Mouse (Mus musculus) limb, embryonic 14.5 days (tissue): ENCODE measurements around the gene Cxcl16. TPM values are rescaled to one million over a fixed set of nuclear protein-coding genes. Genes with fewer than 3 reads are reported as not detected.
A peak's percentile ranks its signal among the peaks of the same experiment; 100 is the strongest.

Source experiments
- ATAC-seq: fragments of 200-750 bp; cut with Nextera tagmentation; 2 replicates; pipeline ENCODE4 v1.8.0; 2017; ENCODE audit warnings: low read depth, moderate number of reproducible peaks, moderate TSS enrichment; ENCODE audit not compliant: low FRiP score
- DNase-seq: peaks from one replicate; pipeline ENCODE4 v3.0.0-alpha.2; 2015; ENCODE audit warnings: low spot score
- H3K27ac ChIP-seq: fragments of 300-500 bp; sonication (generic); replicated peaks from 2 replicates; pipeline ENCODE4 v1.5.1; 2014; ENCODE audit warnings: low read depth, mild to moderate bottlenecking, low read length, moderate library complexity, mixed read lengths
- H3K27me3 ChIP-seq: fragments of 300-500 bp; sonication (generic); 2 replicates; pipeline ENCODE4 v1.6.1; 2014; ENCODE audit warnings: low read length, mixed read lengths; ENCODE audit not compliant: control insufficient read depth, insufficient read depth
- H3K36me3 ChIP-seq: fragments of 300-500 bp; sonication (generic); 2 replicates; pipeline ENCODE4 v1.6.1; 2014; ENCODE audit warnings: mild to moderate bottlenecking, low read length, moderate library complexity, mixed read lengths; ENCODE audit not compliant: control insufficient read depth, insufficient read depth
- H3K4me1 ChIP-seq: fragments of 300-500 bp; sonication (generic); 2 replicates; pipeline ENCODE4 v1.6.1; 2014; ENCODE audit warnings: antibody characterized with exemption, low read length, mixed read lengths; ENCODE audit not compliant: control insufficient read depth, insufficient read depth
- H3K4me2 ChIP-seq: fragments of 300-500 bp; sonication (generic); replicated peaks from 2 replicates; pipeline ENCODE4 v1.6.1; 2014; ENCODE audit warnings: low read depth, mild to moderate bottlenecking, low read length, moderate library complexity; ENCODE audit not compliant: severe bottlenecking
- H3K4me3 ChIP-seq: fragments of 300-500 bp; sonication (generic); replicated peaks from 2 replicates; pipeline ENCODE4 v1.5.1; 2014; ENCODE audit warnings: low read length
- H3K9ac ChIP-seq: fragments of 300-500 bp; sonication (generic); 2 replicates; pipeline ENCODE4 v1.6.1; 2014; ENCODE audit warnings: mild to moderate bottlenecking, low read depth, low read length, moderate library complexity; ENCODE audit not compliant: severe bottlenecking
- H3K9me3 ChIP-seq: fragments of 300-500 bp; sonication (generic); 2 replicates; pipeline ENCODE4 v1.6.1; 2016; ENCODE audit warnings: low read length; ENCODE audit not compliant: control insufficient read depth
- POLR2A ChIP-seq: fragments of 200-500 bp; IDR thresholded peaks from 2 replicates; pipeline ENCODE4 v1.8.0; 2012; ENCODE audit warnings: inconsistent platforms, mild to moderate bottlenecking, moderate library complexity, borderline replicate concordance; ENCODE audit not compliant: insufficient read depth, insufficient read length; ENCODE audit errors: extremely low read depth
- WGBS: fragments of 180-500 bp; shearing (Covaris S2); extraction: QIAGEN DNeasy Blood & Tissue Kit; methylation state at CpG from one replicate; pipeline ENCODE4 v1.1.7; 2014; 5-methylcytosine and 5-hydroxymethylcytosine counted together
- polyA plus RNA-seq, 2 experiments: library from polyadenylated mRNA; depleted of rRNA in 1 of 2; stranded (reverse) in 1 of 2; unstranded in 1 of 2; fragments of >200 nt; fragmentation: Nextera tagmentation in 1 of 2; extraction: Ambion mirVana in 1 of 2; gene quantifications; 2 replicates each; pipeline versions ENCODE4 v1.2.1 to v1.2.3; 2012 to 2014

The Cxcl16 gene
- polyA plus RNA-seq (2012; rRNA removed) (4.4 and 5.9 TPM in 2 replicates), polyA plus RNA-seq (2014; fragmentation: Nextera tagmentation; extraction: Ambion mirVana) (4.3 and 6.3 TPM in 2 replicates)

- Histone ChIP-seq H3K9ac (peak within 1 kb of the TSS; percentile 67), H3K27ac (no peak within 1 kb of the TSS), H3K4me1 (peaks cover 5% of the 10 kb centered on the region; the same call in 1 of the 2 replicates), H3K27me3 (peaks cover 17% of the 10 kb centered on the region), H3K36me3 (no peaks in the 10 kb centered on the region), H3K4me3 (peak within 1 kb of the TSS; percentile 56), H3K9me3 (no peaks in the 10 kb centered on the region), H3K4me2 (peak within 1 kb of the TSS; percentile 92)
- DNase-seq (no peak), ATAC-seq (no peak)
- WGBS, result 3% methylated on average over 30 of the region's 30 CpGs
- no peak for TF ChIP-seq POLR2A
Observed at GRCm38 (mm10) chr11:70459601-70460101, at the start of gene Cxcl16. Gene Cxcl16 (minus strand): TSS chr11:70459984.

GRCm38 (mm10) chr11:70506962-70507515 is 47.3 kb upstream of the Cxcl16 start:
- 68% methylated on average over 7 of the region's 7 CpGs for WGBS
- H3K4me3 ChIP-seq, result no peak overlapping the region
- no peak for TF ChIP-seq POLR2A

GRCm38 (mm10) chr11:70506385-70506784 is 46.6 kb upstream of the Cxcl16 start:
- no peak overlapping the region for H3K4me3 ChIP-seq
- H3K4me1 ChIP-seq, result no peaks in the 10 kb centered on the region; the same call in 1 of the 2 replicates
- no peak overlapping the region for H3K27ac ChIP-seq
- DNase-seq, result peak; percentile 73
- ATAC-seq, result no peak
- no peak overlapping the region for H3K4me2 ChIP-seq
- H3K36me3 ChIP-seq, result no peaks in the 10 kb centered on the region
- TF ChIP-seq POLR2A, result no peak
- H3K9me3 ChIP-seq, result no peaks in the 10 kb centered on the region
- WGBS, result 26% methylated on average over 4 of the region's 4 CpGs
- no peak overlapping the region for H3K9ac ChIP-seq
- H3K27me3 ChIP-seq, result no peaks in the 10 kb centered on the region

More at GRCm38 (mm10) chr11:70506962-70507515, 47.3 kb upstream of the Cxcl16 start:
- Histone ChIP-seq H3K4me2 (no peak overlapping the region), H3K27ac (no peak overlapping the region), H3K9ac (no peak overlapping the region), H3K27me3 (no peaks in the 10 kb centered on the region), H3K9me3 (no peaks in the 10 kb centered on the region), H3K4me1 (no peaks in the 10 kb centered on the region; the same call in 1 of the 2 replicates), H3K36me3 (no peaks in the 10 kb centered on the region)
- no peak for ATAC-seq
- DNase-seq, result no peak

- H3K4me2 ChIP-seq, result no peak within 1 kb of the TSS
- WGBS, result 70% methylated on average over 9 of the region's 9 CpGs
- no peak within 1 kb of the TSS for H3K27ac ChIP-seq
- no peak for ATAC-seq
- H3K4me3 ChIP-seq, result no peak within 1 kb of the TSS
- H3K4me1 ChIP-seq, result no peaks in the 10 kb centered on the region; the same call in 1 of the 2 replicates
- no peak within 1 kb of the TSS for H3K9ac ChIP-seq
- H3K27me3 ChIP-seq, result no peaks in the 10 kb centered on the region
- no peak for TF ChIP-seq POLR2A
- H3K9me3 ChIP-seq, result no peaks in the 10 kb centered on the region
- no peak for DNase-seq
- H3K36me3 ChIP-seq, result no peaks in the 10 kb centered on the region
Observed at GRCm38 (mm10) chr11:70504970-70505369, 45.2 kb upstream of the Cxcl16 start, which contains the start of gene Tm4sf5. Gene Tm4sf5 (plus strand): TSS chr11:70505244.

- no peak overlapping the region for H3K9ac ChIP-seq
- H3K27me3 ChIP-seq, result no peaks in the 10 kb centered on the region
- H3K9me3 ChIP-seq, result no peaks in the 10 kb centered on the region
- DNase-seq (no peak), ATAC-seq (no peak)
- 72% methylated on average over 3 of the region's 3 CpGs for WGBS
- no peak overlapping the region for H3K27ac ChIP-seq
- no peaks in the 10 kb centered on the region for H3K4me1 ChIP-seq
- TF ChIP-seq POLR2A, result no peak
- no peak overlapping the region for H3K4me3 ChIP-seq
- no peak overlapping the region for H3K4me2 ChIP-seq
- no peaks in the 10 kb centered on the region for H3K36me3 ChIP-seq
Observed at GRCm38 (mm10) chr11:70502018-70502417, 42.2 kb upstream of the Cxcl16 start.
